Mouse (Mus musculus) ES-Bruce4 (cell line): ENCODE results near the gene Ptgdr2. TPM values are rescaled to one million over a fixed set of nuclear protein-coding genes. Genes with fewer than 3 reads are reported as not detected.

Experiments
- H3K27ac ChIP-seq: 2 replicates; pipeline ENCODE4 v1.5.1; 2012; ENCODE audit warnings: low read length, inconsistent platforms; ENCODE audit not compliant: insufficient read depth
- H3K27me3 ChIP-seq: 2 replicates; pipeline ENCODE4 v1.6.1; 2012; ENCODE audit warnings: mild to moderate bottlenecking, low read length, inconsistent platforms; ENCODE audit not compliant: control insufficient read depth, poor library complexity, insufficient read depth, severe bottlenecking
- H3K36me3 ChIP-seq: 2 replicates; pipeline ENCODE4 v1.6.1; 2012; ENCODE audit warnings: inconsistent platforms, mild to moderate bottlenecking, low read length, moderate library complexity; ENCODE audit not compliant: control insufficient read depth, poor library complexity, insufficient read depth, severe bottlenecking
- H3K4me1 ChIP-seq: one replicate; pipeline ENCODE4 v1.8.1; 2011; ENCODE audit warnings: low read length; ENCODE audit not compliant: control insufficient read depth, insufficient read depth
- H3K4me3 ChIP-seq: 2 replicates; pipeline ENCODE4 v1.5.1; 2011; ENCODE audit warnings: low read depth, mild to moderate bottlenecking, low read length
- H3K9ac ChIP-seq: 2 replicates; pipeline ENCODE4 v1.6.1; 2012; ENCODE audit warnings: low read depth, mild to moderate bottlenecking, inconsistent platforms; ENCODE audit not compliant: poor library complexity, severe bottlenecking
- H3K9me3 ChIP-seq: replicated peaks from 2 replicates; pipeline ENCODE4 v1.6.1; 2012; ENCODE audit warnings: mild to moderate bottlenecking, low read length, inconsistent platforms; ENCODE audit not compliant: control insufficient read depth, poor library complexity, insufficient read depth, severe bottlenecking
- CTCF ChIP-seq: IDR thresholded peaks from one replicate; pipeline ENCODE4 v1.8.1; 2011; ENCODE audit warnings: low read depth, low read length
- EP300 ChIP-seq: IDR thresholded peaks from 2 replicates; pipeline ENCODE4 v1.6.1; 2011; ENCODE audit warnings: low read depth, low read length; ENCODE audit not compliant: insufficient read depth
- POLR2A ChIP-seq: IDR thresholded peaks from one replicate; pipeline ENCODE4 v1.8.1; 2011; ENCODE audit warnings: low read length; ENCODE audit not compliant: insufficient read depth
- polyA plus RNA-seq: library from polyadenylated mRNA; stranded (reverse); fragments of >200 nt; gene quantifications from 2 replicates; pipeline ENCODE4 v1.2.4, GENCODE M21; 2011; ENCODE audit warnings: low read depth; ENCODE audit not compliant: missing spikeins, insufficient read depth, insufficient read length

Ptgdr2 gene
- polyA plus RNA-seq, 1 experiment = not detected

DNA sequence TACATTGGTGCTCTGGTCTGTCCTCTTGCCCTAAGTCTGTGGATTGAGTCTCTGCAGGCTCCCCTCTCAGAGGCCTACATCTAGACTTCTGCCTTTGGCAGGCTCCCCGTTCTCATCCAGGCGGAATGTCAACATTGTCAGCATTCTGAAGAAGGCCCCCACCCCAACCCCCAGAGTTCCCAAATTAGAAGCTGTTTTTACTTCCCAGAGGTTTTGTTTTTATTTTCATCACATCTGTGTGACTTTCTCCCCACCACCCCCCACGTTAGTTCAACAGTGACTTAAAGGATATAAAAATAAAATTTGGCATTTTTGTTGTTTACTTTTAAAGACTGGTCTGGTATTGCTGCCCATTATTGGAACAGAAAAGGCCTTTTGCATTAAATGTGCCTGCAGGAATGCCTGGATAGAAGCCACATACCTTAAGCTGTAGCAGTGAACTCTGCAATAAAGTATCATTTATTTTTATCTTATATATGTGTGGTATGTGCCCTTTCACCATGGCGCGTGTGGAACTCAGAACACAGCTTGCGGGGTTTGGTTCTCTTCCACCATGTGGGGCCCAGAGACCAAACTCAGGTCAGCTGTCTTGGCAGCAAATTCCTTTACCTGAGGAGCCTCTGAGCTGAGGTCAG is 27.8 kb upstream of the Ptgdr2 start:
- H3K4me1 ChIP-seq = no peaks in the 10 kb centered on the region
- H3K9ac ChIP-seq = no peak overlapping the region
- H3K9me3 ChIP-seq = no peaks in the 10 kb centered on the region
- H3K27me3 ChIP-seq = no peaks in the 10 kb centered on the region
- H3K36me3 ChIP-seq = peaks cover 19% of the 10 kb centered on the region
- H3K4me3 ChIP-seq = no peak overlapping the region
- TF ChIP-seq EP300 = no peak
- no peak for TF ChIP-seq POLR2A
- no peak for TF ChIP-seq CTCF
- no peak overlapping the region for H3K27ac ChIP-seq

DNA sequence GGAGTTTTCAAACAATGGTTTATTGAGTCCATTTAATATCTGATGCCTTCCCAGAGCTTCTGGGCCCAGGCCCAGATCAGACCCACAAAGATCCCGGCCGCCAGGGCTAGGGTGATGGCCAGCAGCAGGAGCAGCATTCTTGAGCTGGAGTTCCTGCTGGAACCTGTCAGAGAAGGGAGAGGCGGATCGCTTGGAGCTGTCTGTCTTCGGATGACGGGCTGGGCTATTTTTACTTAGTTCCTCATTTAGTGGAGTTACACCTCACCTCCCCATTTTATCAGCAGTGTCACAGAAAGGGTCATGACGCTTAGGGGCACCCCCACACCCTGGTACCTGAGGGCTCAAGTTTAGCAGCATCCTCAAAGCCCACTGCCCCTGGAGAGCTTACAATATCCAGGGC is 22.7 kb upstream of the Ptgdr2 start:
- TF ChIP-seq POLR2A (no peak), CTCF (no peak), EP300 (no peak)
- Histone ChIP-seq H3K9ac (no peak overlapping the region), H3K4me1 (no peaks in the 10 kb centered on the region), H3K36me3 (0 out of 2 replicates have a peak, but pooled peaks cover under 1% of the 10 kb centered on the region), H3K4me3 (no peak overlapping the region), H3K9me3 (no peaks in the 10 kb centered on the region), H3K27me3 (no peaks in the 10 kb centered on the region), H3K27ac (no peak overlapping the region)

DNA sequence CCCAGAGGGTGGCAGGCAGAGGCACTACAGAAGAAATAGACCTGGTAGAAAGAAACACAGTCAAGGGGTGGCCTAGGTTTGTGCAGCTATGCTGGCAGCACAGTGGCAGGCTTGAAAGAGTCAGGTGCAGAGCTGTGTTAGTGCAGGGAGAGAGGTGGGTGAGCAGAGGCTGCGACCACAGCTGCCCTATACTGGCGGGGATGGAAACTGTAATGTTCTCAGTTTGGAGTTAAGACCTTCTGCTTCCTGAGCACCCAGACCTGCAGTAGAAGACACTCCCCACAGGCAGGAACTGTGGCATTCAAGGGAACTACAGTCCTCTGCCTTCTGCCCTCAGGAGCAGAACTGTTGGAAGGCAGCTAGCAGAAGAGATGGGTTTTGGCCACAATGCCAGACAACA is 22.1 kb upstream of the Ptgdr2 start:
- Histone ChIP-seq H3K9ac (no peak overlapping the region), H3K27me3 (no peaks in the 10 kb centered on the region), H3K27ac (no peak overlapping the region), H3K4me3 (no peak overlapping the region), H3K36me3 (no peaks in the 10 kb centered on the region), H3K4me1 (no peaks in the 10 kb centered on the region), H3K9me3 (no peaks in the 10 kb centered on the region)
- TF ChIP-seq EP300 (no peak), CTCF (no peak), POLR2A (no peak)

DNA sequence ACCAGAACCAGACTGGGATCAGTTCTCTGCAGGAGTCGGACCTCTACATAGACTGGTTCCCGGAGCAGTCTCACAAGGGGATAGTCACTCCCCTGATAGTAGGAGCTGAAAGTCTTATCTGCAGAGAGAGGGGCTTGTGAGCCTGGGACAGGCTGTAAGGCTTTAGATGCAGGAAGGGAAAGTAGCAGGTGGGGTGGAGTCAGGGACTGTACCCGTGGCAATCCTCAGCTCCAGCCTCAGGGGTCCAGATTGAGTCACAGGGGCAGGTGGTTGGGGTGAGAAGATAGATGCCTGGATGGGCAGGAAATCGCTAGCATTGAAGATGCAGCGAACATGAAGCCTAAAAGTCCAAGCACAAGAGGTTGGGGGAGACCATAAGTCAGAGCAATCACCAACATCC is 20.5 kb upstream of the Ptgdr2 start:
- Histone ChIP-seq H3K27ac (no peak overlapping the region), H3K27me3 (no peaks in the 10 kb centered on the region), H3K4me3 (no peak overlapping the region), H3K9ac (no peak overlapping the region), H3K36me3 (no peaks in the 10 kb centered on the region), H3K9me3 (no peaks in the 10 kb centered on the region), H3K4me1 (no peaks in the 10 kb centered on the region)
- TF ChIP-seq CTCF = no peak

DNA sequence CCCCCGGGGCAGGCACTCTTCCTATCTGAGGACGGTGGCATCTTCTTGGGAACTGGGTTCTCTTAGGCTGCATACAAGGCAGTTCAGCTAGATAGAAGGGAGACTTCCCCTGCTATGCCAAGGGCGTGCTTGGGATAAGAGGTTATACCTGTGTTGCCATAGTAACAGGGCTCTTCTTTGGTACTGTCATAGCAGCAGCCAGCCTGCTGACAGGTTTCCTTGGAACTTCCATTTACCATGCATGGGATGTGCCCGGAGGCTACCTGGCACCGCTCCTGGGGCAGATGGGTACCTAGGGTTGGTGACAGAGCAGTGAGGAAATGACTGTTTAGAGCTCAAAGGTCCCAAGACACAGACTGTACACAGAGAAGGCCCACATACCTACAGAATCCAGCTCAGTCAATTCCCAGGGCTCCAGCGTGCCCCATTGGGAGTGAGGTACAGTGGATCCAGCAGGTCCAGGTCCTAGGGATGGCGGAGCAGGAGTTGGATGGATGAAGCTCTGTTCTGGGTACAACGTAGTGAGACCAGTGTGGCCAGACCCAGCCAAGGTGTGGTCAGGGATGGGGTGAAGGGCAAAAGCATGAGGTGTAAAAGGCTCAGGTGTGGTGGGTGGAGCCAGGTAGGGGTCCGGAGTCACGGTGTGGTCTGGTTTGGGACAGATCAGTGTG is 18.5 kb upstream of the Ptgdr2 start:
- Histone ChIP-seq H3K27ac (no peak overlapping the region), H3K27me3 (no peaks in the 10 kb centered on the region), H3K9me3 (no peaks in the 10 kb centered on the region), H3K4me3 (no peak overlapping the region), H3K36me3 (no peaks in the 10 kb centered on the region), H3K9ac (no peak overlapping the region), H3K4me1 (no peaks in the 10 kb centered on the region)
- TF ChIP-seq POLR2A = no peak
- no peak for TF ChIP-seq CTCF
- no peak for TF ChIP-seq EP300

DNA sequence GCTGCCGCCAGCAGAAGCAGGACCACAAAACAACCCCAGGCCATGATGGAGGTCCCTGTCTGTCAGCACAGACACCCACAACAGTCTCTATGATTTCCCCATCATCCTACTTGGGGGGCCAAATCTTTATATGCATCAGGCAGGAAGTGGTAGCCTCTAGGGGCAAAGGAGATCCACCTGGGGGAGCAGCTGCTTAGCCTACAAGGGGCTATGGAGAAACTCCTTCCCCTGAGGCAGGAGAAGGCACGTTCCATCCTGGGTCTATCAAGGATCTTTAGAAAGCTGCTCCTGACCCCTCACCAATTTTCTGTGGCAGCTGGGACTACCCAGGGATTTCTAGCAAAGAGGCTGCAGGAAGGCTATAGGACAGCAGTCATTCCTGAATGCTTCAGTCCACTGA is 16.4 kb upstream of the Ptgdr2 start, which contains the start of gene Zp1:
Gene Zp1 (minus strand): TSS at position 101 of the 400 bp plus-strand sequence.
- no peaks in the 10 kb centered on the region for H3K9me3 ChIP-seq
- no peaks in the 10 kb centered on the region for H3K27me3 ChIP-seq
- TF ChIP-seq POLR2A = no peak
- H3K27ac ChIP-seq = no peak within 1 kb of the TSS
- H3K4me1 ChIP-seq = peaks cover under 1% of the 10 kb centered on the region
- no peak within 1 kb of the TSS for H3K9ac ChIP-seq
- H3K36me3 ChIP-seq = no peaks in the 10 kb centered on the region
- no peak within 1 kb of the TSS for H3K4me3 ChIP-seq
